Mouse (Mus musculus): Measurements from ENCODE around the gene Gm44973. TPM values are rescaled to one million over a fixed set of nuclear protein-coding genes. Genes with fewer than 3 reads are reported as not detected.

Gene Gm44973
- total RNA-seq, 4 experiments from 2014 or later: not detected

DNA sequence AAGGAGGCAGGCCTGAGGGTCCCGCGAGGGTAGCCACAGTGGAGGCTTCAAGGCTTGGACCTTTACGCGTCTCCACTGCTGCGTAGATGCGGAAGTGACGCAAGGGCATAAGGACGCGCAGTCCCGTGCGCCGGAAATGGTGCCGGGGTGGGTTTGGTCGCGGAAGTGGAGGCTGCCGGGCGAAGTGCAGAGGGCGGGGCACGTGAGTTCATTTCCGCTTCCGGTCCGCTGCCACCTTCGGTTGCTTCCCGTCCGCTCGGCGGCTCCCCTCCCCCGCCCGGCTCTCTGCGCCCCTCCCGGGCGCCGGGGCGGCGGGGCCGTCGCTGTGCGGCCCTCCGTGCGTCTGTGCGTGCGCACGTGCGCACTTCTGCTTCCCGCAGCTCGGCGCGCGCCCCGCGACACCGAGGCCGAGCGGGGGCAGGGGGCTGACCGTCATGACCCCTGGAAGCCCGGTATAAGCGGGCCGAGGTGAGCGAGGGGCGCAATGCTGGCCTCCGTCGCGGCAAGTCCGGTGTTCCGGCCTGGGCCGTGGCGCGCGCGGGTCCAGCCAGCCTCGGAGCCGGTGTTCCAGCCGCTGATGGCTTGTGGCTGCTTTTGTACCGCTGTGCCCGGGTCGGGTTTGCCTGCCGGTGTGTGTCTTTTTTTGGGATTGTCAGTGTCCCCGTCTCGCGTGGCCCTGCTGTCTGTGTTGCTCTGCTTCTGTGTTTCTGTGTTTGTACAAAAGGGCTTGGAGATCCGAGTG, 64.9 kb downstream of the Gm44973 start, which contains the start of gene Epn1:
Epn1 (plus strand) TSS at position 226 of the 742 bp plus-strand sequence.
- DNase-seq (ENCODE audit: low spot score in 2 of 2): peak; percentile 91 to 95

GRCm38 (mm10) chr7:5080815-5081214, 65.5 kb downstream of the Gm44973 start:
- DNase-seq (ENCODE audit: low spot score in 2 of 2): no peak

GRCm38 (mm10) chr7:5081241-5081640, 65.9 kb downstream of the Gm44973 start:
- no peak for DNase-seq (ENCODE audit: low spot score in 2 of 2)

GRCm38 (mm10) chr7:5081939-5082338, 66.6 kb downstream of the Gm44973 start:
- no peak for DNase-seq (ENCODE audit: low spot score in 2 of 2)

Other genes starting within 250 kb of the Gm44973 start
- gene Fam71e2, start 244.2 kb upstream of the Gm44973 start, total RNA-seq (2022): not detected
- under 1 TPM; 0.26 to 0.70 (median 0.39) TPM for gene Il11, start 232.6 kb upstream of the Gm44973 start, total RNA-seq (2022)
- gene Tmem190, start 232.6 kb upstream of the Gm44973 start, total RNA-seq (2022): not detected
- 1 to 10 TPM; 3.0 to 4.2 (median 3.1) TPM for gene Tmem238, start 225.8 kb upstream of the Gm44973 start, total RNA-seq (2022)
- 100 to 1,000 TPM; 329 to 537 (median 413) TPM for gene Rpl28, start 222.6 kb upstream of the Gm44973 start, total RNA-seq (2022)
- 100 to 1,000 TPM; 103 to 130 (median 112) TPM for gene Ube2s, start 202.9 kb upstream of the Gm44973 start, total RNA-seq (2022)
- 100 to 1,000 TPM; 105 to 117 (median 110) TPM for gene Shisa7, start 170.8 kb upstream of the Gm44973 start, total RNA-seq (2022)
- gene Isoc2b, start 145.2 kb upstream of the Gm44973 start, total RNA-seq (2022): 1 to 10 TPM; 8.3 to 10.0 (median 9.1) TPM
- gene Isoc2a, start 138.3 kb upstream of the Gm44973 start, total RNA-seq (2022): 10 to 100 TPM; 16.1 to 17.7 (median 17.1) TPM
- gene Gm36210, start 109.0 kb upstream of the Gm44973 start, total RNA-seq (2022): under 1 TPM in 3 of 4 experiments, not detected in 1; 0.48 to 0.65 (median 0.51) TPM
- 10 to 100 TPM; 14.7 to 16.8 (median 15.5) TPM for gene Zfp628, start 100.3 kb upstream of the Gm44973 start, total RNA-seq (2022)
- 100 to 1,000 TPM in 1 of 4 experiments, 10 to 100 TPM in 3; 94.7 to 100 (median 95.8) TPM for gene Nat14, start 93.5 kb upstream of the Gm44973 start, total RNA-seq (2022)
- gene Ssc5d, start 89.7 kb upstream of the Gm44973 start, total RNA-seq (2022): 1 to 10 TPM; 2.1 to 3.5 (median 2.6) TPM
- gene Sbk2, start 51.1 kb upstream of the Gm44973 start, total RNA-seq (2022): under 1 TPM; 0.16 to 0.68 (median 0.26) TPM
- 1 to 10 TPM in 3 of 4 experiments, under 1 TPM in 1; 0.88 to 1.3 (median 1.1) TPM for gene Sbk3, start 44.3 kb upstream of the Gm44973 start, total RNA-seq (2022)
- 10 to 100 TPM; 23.3 to 31.7 (median 25.0) TPM for gene Zfp579, start 19.3 kb upstream of the Gm44973 start, total RNA-seq (2022)
- 1 to 10 TPM; 6.3 to 7.8 (median 6.5) TPM for gene Zfp524, start 1.1 kb upstream of the Gm44973 start, total RNA-seq (2022)
- 10 to 100 TPM; 21.3 to 23.5 (median 23.2) TPM for gene Fiz1, start 799 bp upstream of the Gm44973 start, total RNA-seq (2022)
- 10 to 100 TPM; 33.5 to 38.8 (median 35.8) TPM for gene Zfp865, start 4.9 kb downstream of the Gm44973 start, total RNA-seq (2022)
- 10 to 100 TPM; 55.7 to 63.0 (median 59.8) TPM for gene Ccdc106, start 5.1 kb downstream of the Gm44973 start, total RNA-seq (2022)
- 1 to 10 TPM in 1 of 4 experiments, not detected in 3; 1.5 TPM for gene 4632433K11Rik, start 18.6 kb downstream of the Gm44973 start, total RNA-seq (2022)
- 1 to 10 TPM; 5.4 to 6.0 (median 5.7) TPM for gene Zfp784, start 22.9 kb downstream of the Gm44973 start, total RNA-seq (2022)
- gene Zfp580, start 36.0 kb downstream of the Gm44973 start, total RNA-seq (2022): 10 to 100 TPM; 25.2 to 31.7 (median 27.2) TPM
- 100 to 1,000 TPM; 159 to 182 (median 174) TPM for gene U2af2, start 46.6 kb downstream of the Gm44973 start, total RNA-seq (2022)
- gene Epn1, start 64.7 kb downstream of the Gm44973 start, total RNA-seq (2022): 100 to 1,000 TPM; 395 to 439 (median 410) TPM
- not detected for gene Rfpl4, start 101.5 kb downstream of the Gm44973 start, total RNA-seq (2022)
- under 1 TPM in 3 of 4 experiments, not detected in 1; 0.34 to 0.51 (median 0.36) TPM for gene Rasl2-9, start 110.5 kb downstream of the Gm44973 start, total RNA-seq (2022)
- not detected for gene Vmn1r55, start 134.2 kb downstream of the Gm44973 start, total RNA-seq (2022)
- not detected for gene Vmn1r56, start 181.3 kb downstream of the Gm44973 start, total RNA-seq (2022)
- not detected for gene Vmn1r57, start 203.0 kb downstream of the Gm44973 start, total RNA-seq (2022)

Measured in left cerebral cortex, adult 8-10 months (tissue).